Mouse (Mus musculus) embryonic facial prominence, embryonic 12.5 days (tissue): Measurements from ENCODE around the gene Wdr19. TPM values are rescaled to one million over a fixed set of nuclear protein-coding genes. Genes with fewer than 3 reads are reported as not detected.

Experiments used
- ATAC-seq: fragments of 200-750 bp; cut with Nextera tagmentation; 2 replicates; pipeline ENCODE4 v1.8.0; 2017; ENCODE audit not compliant: insufficient number of reproducible peaks, insufficient read depth, low FRiP score, low TSS enrichment
- H3K27ac ChIP-seq: fragments of 300-500 bp; sonication (generic); 2 replicates; pipeline ENCODE4 v1.5.1; 2016; ENCODE audit warnings: mild to moderate bottlenecking
- H3K27me3 ChIP-seq: fragments of 300-500 bp; sonication (generic); 2 replicates; pipeline ENCODE4 v1.6.1; 2016; ENCODE audit warnings: mild to moderate bottlenecking, moderate library complexity
- H3K36me3 ChIP-seq: fragments of 300-500 bp; sonication (generic); 2 replicates; pipeline ENCODE4 v1.6.1; 2016; ENCODE audit warnings: mild to moderate bottlenecking
- H3K4me1 ChIP-seq: fragments of 300-500 bp; sonication (generic); 2 replicates; pipeline ENCODE4 v1.6.1; 2016
- H3K4me2 ChIP-seq: fragments of 300-500 bp; sonication (generic); replicated peaks from 2 replicates; pipeline ENCODE4 v1.6.1; 2016; ENCODE audit warnings: mild to moderate bottlenecking, moderate library complexity
- H3K4me3 ChIP-seq: fragments of 300-500 bp; sonication (generic); 2 replicates; pipeline ENCODE4 v1.5.1; 2016; ENCODE audit warnings: mild to moderate bottlenecking
- H3K9ac ChIP-seq: fragments of 300-500 bp; sonication (generic); 2 replicates; pipeline ENCODE4 v1.6.1; 2016; ENCODE audit warnings: mild to moderate bottlenecking, moderate library complexity
- H3K9me3 ChIP-seq: fragments of 300-500 bp; sonication (generic); 2 replicates; pipeline ENCODE4 v1.6.1; 2016; ENCODE audit warnings: mild to moderate bottlenecking, moderate library complexity
- WGBS: fragments of 180-500 bp; shearing (Covaris S2); methylation state at CpG from one replicate; pipeline ENCODE4 v1.1.7; 2016; 5-methylcytosine and 5-hydroxymethylcytosine counted together
- polyA plus RNA-seq: library from polyadenylated mRNA; unstranded; fragments of >200 nt; fragmentation: Nextera tagmentation; extraction: Ambion mirVana; gene quantifications from 2 replicates; pipeline ENCODE4 v1.2.1, GENCODE M21; 2016

Wdr19 gene
- polyA plus RNA-seq, 1 experiment from 2014 or later = 12.2 TPM

- H3K36me3 ChIP-seq = no peaks in the 10 kb centered on the region
- ATAC-seq = no peak
- H3K27ac ChIP-seq = no peak overlapping the region
- WGBS = 79% methylated on average over 2 of the region's 2 CpGs
- no peak overlapping the region for H3K4me2 ChIP-seq
- no peak overlapping the region for H3K4me3 ChIP-seq
- 0 out of 2 replicates have a peak, but pooled peaks cover 6% of the 10 kb centered on the region for H3K4me1 ChIP-seq
- H3K9me3 ChIP-seq = no peaks in the 10 kb centered on the region
- no peak overlapping the region for H3K9ac ChIP-seq
- no peaks in the 10 kb centered on the region for H3K27me3 ChIP-seq
Observed at GRCm38 (mm10) chr5:65204726-65205125, 5.2 kb downstream of the Wdr19 start.

GRCm38 (mm10) chr5:65213321-65213720, 13.8 kb downstream of the Wdr19 start:
- Histone ChIP-seq H3K9me3 (no peaks in the 10 kb centered on the region), H3K4me2 (no peak overlapping the region), H3K4me3 (no peak overlapping the region), H3K27ac (no peak overlapping the region), H3K36me3 (no peaks in the 10 kb centered on the region), H3K9ac (no peak overlapping the region), H3K4me1 (no peaks in the 10 kb centered on the region), H3K27me3 (no peaks in the 10 kb centered on the region)
- no peak for ATAC-seq
- WGBS = 20% methylated on average over 7 of the region's 7 CpGs

- H3K4me3 ChIP-seq = no peak overlapping the region
- no peak overlapping the region for H3K27ac ChIP-seq
- H3K36me3 ChIP-seq = peaks cover 7% of the 10 kb centered on the region; the same call in 1 of the 2 replicates
- H3K27me3 ChIP-seq = no peaks in the 10 kb centered on the region
- H3K4me2 ChIP-seq = no peak overlapping the region
- ATAC-seq = no peak
- no peak overlapping the region for H3K9ac ChIP-seq
- no peaks in the 10 kb centered on the region for H3K9me3 ChIP-seq
- H3K4me1 ChIP-seq = no peaks in the 10 kb centered on the region
- 85% methylated on average over 11 of the region's 11 CpGs for WGBS
Observed at GRCm38 (mm10) chr5:65217305-65218269, 18.1 kb downstream of the Wdr19 start.

GRCm38 (mm10) chr5:65221037-65221436, 21.5 kb downstream of the Wdr19 start:
- Histone ChIP-seq H3K4me2 (no peak overlapping the region), H3K4me3 (no peak overlapping the region), H3K9me3 (no peaks in the 10 kb centered on the region), H3K9ac (no peak overlapping the region), H3K27ac (no peak overlapping the region), H3K27me3 (no peaks in the 10 kb centered on the region), H3K4me1 (no peaks in the 10 kb centered on the region), H3K36me3 (peaks cover 7% of the 10 kb centered on the region; the same call in 1 of the 2 replicates)
- ATAC-seq = no peak
- WGBS = 85% methylated on average over 7 of the region's 7 CpGs

GRCm38 (mm10) chr5:65224056-65224455, 24.6 kb downstream of the Wdr19 start:
- ATAC-seq = no peak
- Histone ChIP-seq H3K4me1 (no peaks in the 10 kb centered on the region), H3K36me3 (peaks cover 24% of the 10 kb centered on the region), H3K9ac (no peak overlapping the region), H3K27ac (no peak overlapping the region), H3K9me3 (no peaks in the 10 kb centered on the region), H3K27me3 (no peaks in the 10 kb centered on the region), H3K4me2 (no peak overlapping the region), H3K4me3 (no peak overlapping the region)
- WGBS = 92% methylated on average over 5 of the region's 5 CpGs

- H3K9me3 ChIP-seq = no peaks in the 10 kb centered on the region
- no peak overlapping the region for H3K4me3 ChIP-seq
- no peak overlapping the region for H3K27ac ChIP-seq
- no peaks in the 10 kb centered on the region for H3K4me1 ChIP-seq
- H3K27me3 ChIP-seq = no peaks in the 10 kb centered on the region
- no peak overlapping the region for H3K9ac ChIP-seq
- no peak overlapping the region for H3K4me2 ChIP-seq
- peaks cover 24% of the 10 kb centered on the region for H3K36me3 ChIP-seq
- 86% methylated on average over 12 of the region's 12 CpGs for WGBS
- ATAC-seq = no peak
Observed at GRCm38 (mm10) chr5:65231289-65232003, 31.9 kb downstream of the Wdr19 start.

GRCm38 (mm10) chr5:65242740-65243139, 43.2 kb downstream of the Wdr19 start:
- no peak for ATAC-seq
- Histone ChIP-seq H3K36me3 (0 out of 2 replicates have a peak, but pooled peaks cover 2% of the 10 kb centered on the region), H3K4me2 (no peak overlapping the region), H3K27ac (no peak overlapping the region), H3K9me3 (no peaks in the 10 kb centered on the region), H3K9ac (no peak overlapping the region), H3K4me1 (no peaks in the 10 kb centered on the region), H3K27me3 (no peaks in the 10 kb centered on the region), H3K4me3 (no peak overlapping the region)
- 50% methylated on average over 5 of the region's 5 CpGs for WGBS

GRCm38 (mm10) chr5:65247296-65247695, 47.8 kb downstream of the Wdr19 start:
- 96% methylated on average over 3 of the region's 3 CpGs for WGBS
- H3K4me1 ChIP-seq = no peaks in the 10 kb centered on the region
- H3K9me3 ChIP-seq = no peaks in the 10 kb centered on the region
- no peak overlapping the region for H3K9ac ChIP-seq
- no peak overlapping the region for H3K4me2 ChIP-seq
- no peak overlapping the region for H3K27ac ChIP-seq
- no peaks in the 10 kb centered on the region for H3K27me3 ChIP-seq
- no peak for ATAC-seq
- no peak overlapping the region for H3K4me3 ChIP-seq
- peaks cover 7% of the 10 kb centered on the region for H3K36me3 ChIP-seq

GRCm38 (mm10) chr5:65250185-65250855, 50.8 kb downstream of the Wdr19 start:
- no peak overlapping the region for H3K4me3 ChIP-seq
- no peak overlapping the region for H3K27ac ChIP-seq
- H3K27me3 ChIP-seq = no peaks in the 10 kb centered on the region
- H3K4me2 ChIP-seq = no peak overlapping the region
- H3K9me3 ChIP-seq = no peaks in the 10 kb centered on the region
- H3K4me1 ChIP-seq = no peaks in the 10 kb centered on the region
- ATAC-seq = no peak
- H3K9ac ChIP-seq = no peak overlapping the region
- peaks cover 20% of the 10 kb centered on the region for H3K36me3 ChIP-seq
- 82% methylated on average over 7 of the region's 7 CpGs for WGBS

GRCm38 (mm10) chr5:65257910-65258505, 58.5 kb downstream of the Wdr19 start:
- 90% methylated on average over 14 of the region's 14 CpGs for WGBS
- peaks cover 47% of the 10 kb centered on the region for H3K36me3 ChIP-seq
- H3K4me2 ChIP-seq = no peak overlapping the region
- no peaks in the 10 kb centered on the region for H3K27me3 ChIP-seq
- H3K27ac ChIP-seq = no peak overlapping the region
- H3K4me1 ChIP-seq = no peaks in the 10 kb centered on the region
- H3K9me3 ChIP-seq = no peaks in the 10 kb centered on the region
- no peak overlapping the region for H3K9ac ChIP-seq
- no peak for ATAC-seq
- no peak overlapping the region for H3K4me3 ChIP-seq

GRCm38 (mm10) chr5:65273966-65274365, 74.5 kb downstream of the Wdr19 start:
- Histone ChIP-seq H3K4me1 (no peaks in the 10 kb centered on the region), H3K27ac (no peak overlapping the region), H3K36me3 (peaks cover 76% of the 10 kb centered on the region), H3K4me3 (no peak overlapping the region), H3K9ac (no peak overlapping the region), H3K9me3 (no peaks in the 10 kb centered on the region), H3K4me2 (no peak overlapping the region), H3K27me3 (no peaks in the 10 kb centered on the region)
- ATAC-seq = no peak
- WGBS = 92% methylated on average over 3 of the region's 3 CpGs
